Mouse (Mus musculus) neural tube, embryonic 12.5 days (tissue): ENCODE measurements around the gene Ganc. TPM values are rescaled to one million over a fixed set of nuclear protein-coding genes. Genes with fewer than 3 reads are reported as not detected.

Experiments used
- ATAC-seq: fragments of 200-750 bp; cut with Nextera tagmentation; 2 replicates; pipeline ENCODE4 v1.8.0; 2017; ENCODE audit warnings: low read depth, mild to moderate bottlenecking, moderate TSS enrichment, moderate library complexity; ENCODE audit not compliant: low FRiP score
- H3K27ac ChIP-seq: fragments of 300-500 bp; sonication (generic); 2 replicates; pipeline ENCODE4 v1.5.1; 2016
- H3K27me3 ChIP-seq: fragments of 300-500 bp; sonication (generic); replicated peaks from 2 replicates; pipeline ENCODE4 v1.6.1; 2016; ENCODE audit warnings: mild to moderate bottlenecking
- H3K36me3 ChIP-seq: fragments of 300-500 bp; sonication (generic); 2 replicates; pipeline ENCODE4 v1.6.1; 2016; ENCODE audit warnings: mild to moderate bottlenecking
- H3K4me1 ChIP-seq: fragments of 300-500 bp; sonication (generic); 2 replicates; pipeline ENCODE4 v1.6.1; 2016
- H3K4me2 ChIP-seq: fragments of 300-500 bp; sonication (generic); replicated peaks from 2 replicates; pipeline ENCODE4 v1.6.1; 2016; ENCODE audit warnings: mild to moderate bottlenecking
- H3K4me3 ChIP-seq: fragments of 300-500 bp; sonication (generic); 2 replicates; pipeline ENCODE4 v1.5.1; 2016
- H3K9ac ChIP-seq: fragments of 300-500 bp; sonication (generic); 2 replicates; pipeline ENCODE4 v1.6.1; 2016; ENCODE audit warnings: mild to moderate bottlenecking
- H3K9me3 ChIP-seq: fragments of 300-500 bp; sonication (generic); 2 replicates; pipeline ENCODE4 v1.6.1; 2016; ENCODE audit warnings: mild to moderate bottlenecking
- WGBS: fragments of 180-500 bp; shearing (Covaris S2); methylation state at CpG from one replicate; pipeline ENCODE4 v1.1.7; 2016; 5-methylcytosine and 5-hydroxymethylcytosine counted together
- polyA plus RNA-seq: library from polyadenylated mRNA; unstranded; fragments of >200 nt; fragmentation: Nextera tagmentation; extraction: Ambion mirVana; gene quantifications from 2 replicates; pipeline ENCODE4 v1.2.1, GENCODE M21; 2016

Gene Ganc
- 10.6 and 10.7 TPM in 2 replicates for polyA plus RNA-seq

- Histone ChIP-seq H3K9me3 (0 out of 2 replicates have a peak, but pooled peaks cover 4% of the 10 kb centered on the region), H3K36me3 (no peaks in the 10 kb centered on the region), H3K9ac (peak within 1 kb of the TSS; percentile 61), H3K27me3 (no peaks in the 10 kb centered on the region), H3K4me2 (peak within 1 kb of the TSS; percentile 64), H3K4me3 (peak within 1 kb of the TSS; percentile 66), H3K4me1 (peaks cover 11% of the 10 kb centered on the region), H3K27ac (peak within 1 kb of the TSS; percentile 38)
- peak; percentile 85 for ATAC-seq
- WGBS, result 1% methylated on average over 17 of the region's 17 CpGs
Measured at GRCm38 (mm10) chr2:120403653-120403985, at the start of gene Ganc. Ganc (plus strand) TSS chr2:120403896.

- WGBS, result 92% methylated on average over 1 of the region's 1 CpGs
- no peaks in the 10 kb centered on the region for H3K4me1 ChIP-seq
- H3K36me3 ChIP-seq, result peaks cover 60% of the 10 kb centered on the region
Measured at GRCm38 (mm10) chr2:120360425-120360824, 43.3 kb upstream of the Ganc start.

GRCm38 (mm10) chr2:120366501-120366900 is 37.2 kb upstream of the Ganc start:
- no peak for ATAC-seq
- Histone ChIP-seq H3K36me3 (peaks cover 67% of the 10 kb centered on the region), H3K4me2 (no peak overlapping the region), H3K27ac (no peak overlapping the region), H3K4me3 (no peak overlapping the region), H3K9ac (no peak overlapping the region), H3K9me3 (no peaks in the 10 kb centered on the region), H3K27me3 (no peaks in the 10 kb centered on the region), H3K4me1 (no peaks in the 10 kb centered on the region)
- 92% methylated on average over 3 of the region's 3 CpGs for WGBS

More at GRCm38 (mm10) chr2:120360425-120360824, 43.3 kb upstream of the Ganc start:
- no peak overlapping the region for H3K4me2 ChIP-seq
- H3K9ac ChIP-seq, result no peak overlapping the region
- ATAC-seq, result no peak
- no peak overlapping the region for H3K27ac ChIP-seq
- H3K4me3 ChIP-seq, result no peak overlapping the region
- no peaks in the 10 kb centered on the region for H3K9me3 ChIP-seq
- H3K27me3 ChIP-seq, result no peaks in the 10 kb centered on the region

- Histone ChIP-seq H3K27ac (no peak overlapping the region), H3K4me2 (no peak overlapping the region), H3K9ac (no peak overlapping the region), H3K9me3 (no peaks in the 10 kb centered on the region), H3K27me3 (no peaks in the 10 kb centered on the region), H3K36me3 (peaks cover 61% of the 10 kb centered on the region), H3K4me3 (no peak overlapping the region), H3K4me1 (no peaks in the 10 kb centered on the region)
- 96% methylated on average over 4 of the region's 4 CpGs for WGBS
- no peak for ATAC-seq
Measured at GRCm38 (mm10) chr2:120367416-120368207, 36.1 kb upstream of the Ganc start.

GRCm38 (mm10) chr2:120373858-120374257 is 29.8 kb upstream of the Ganc start:
- H3K4me2 ChIP-seq, result no peak overlapping the region
- H3K9ac ChIP-seq, result no peak overlapping the region
- H3K27ac ChIP-seq, result no peak overlapping the region
- no peaks in the 10 kb centered on the region for H3K27me3 ChIP-seq
- peaks cover 51% of the 10 kb centered on the region for H3K36me3 ChIP-seq
- H3K4me3 ChIP-seq, result no peak overlapping the region
- H3K4me1 ChIP-seq, result no peaks in the 10 kb centered on the region
- no peak for ATAC-seq
- no peaks in the 10 kb centered on the region for H3K9me3 ChIP-seq
- WGBS, result 90% methylated on average over 4 of the region's 4 CpGs

- Histone ChIP-seq H3K4me2 (no peak overlapping the region), H3K4me1 (no peaks in the 10 kb centered on the region), H3K27me3 (no peaks in the 10 kb centered on the region), H3K36me3 (peaks cover 58% of the 10 kb centered on the region), H3K9ac (no peak overlapping the region), H3K9me3 (no peaks in the 10 kb centered on the region), H3K4me3 (no peak overlapping the region), H3K27ac (no peak overlapping the region)
- no peak for ATAC-seq
- WGBS, result 88% methylated on average over 1 of the region's 1 CpGs
Measured at GRCm38 (mm10) chr2:120386264-120386663, 17.4 kb upstream of the Ganc start.

- H3K9ac ChIP-seq, result no peak overlapping the region
- H3K4me1 ChIP-seq, result no peaks in the 10 kb centered on the region
- H3K27me3 ChIP-seq, result no peaks in the 10 kb centered on the region
- no peak overlapping the region for H3K4me3 ChIP-seq
- H3K9me3 ChIP-seq, result no peaks in the 10 kb centered on the region
- H3K4me2 ChIP-seq, result no peak overlapping the region
- no peak overlapping the region for H3K27ac ChIP-seq
- no peak for ATAC-seq
- WGBS, result 96% methylated on average over 1 of the region's 1 CpGs
- peaks cover 54% of the 10 kb centered on the region for H3K36me3 ChIP-seq
Measured at GRCm38 (mm10) chr2:120387291-120387690, 16.4 kb upstream of the Ganc start.

GRCm38 (mm10) chr2:120389376-120389775 is 14.3 kb upstream of the Ganc start:
- no peak for ATAC-seq
- Histone ChIP-seq H3K4me2 (no peak overlapping the region), H3K36me3 (peaks cover 53% of the 10 kb centered on the region), H3K9me3 (no peaks in the 10 kb centered on the region), H3K4me3 (no peak overlapping the region), H3K4me1 (no peaks in the 10 kb centered on the region), H3K27me3 (no peaks in the 10 kb centered on the region), H3K27ac (no peak overlapping the region), H3K9ac (no peak overlapping the region)
- whole genome bisulfite sequencing, result 92% methylated on average over 3 of the region's 3 CpGs

- Histone ChIP-seq H3K4me3 (no peak overlapping the region), H3K4me2 (no peak overlapping the region), H3K36me3 (peaks cover 50% of the 10 kb centered on the region), H3K27me3 (no peaks in the 10 kb centered on the region), H3K27ac (no peak overlapping the region), H3K4me1 (no peaks in the 10 kb centered on the region), H3K9ac (no peak overlapping the region), H3K9me3 (no peaks in the 10 kb centered on the region)
- WGBS, result 91% methylated on average over 1 of the region's 1 CpGs
- ATAC-seq, result no peak
Measured at GRCm38 (mm10) chr2:120390934-120391333, 12.8 kb upstream of the Ganc start.

GRCm38 (mm10) chr2:120392406-120392805 is 11.3 kb upstream of the Ganc start:
- no peak for ATAC-seq
- H3K4me1 ChIP-seq, result no peaks in the 10 kb centered on the region
- H3K9ac ChIP-seq, result no peak overlapping the region
- no peaks in the 10 kb centered on the region for H3K27me3 ChIP-seq
- no peak overlapping the region for H3K4me2 ChIP-seq
- no peaks in the 10 kb centered on the region for H3K9me3 ChIP-seq
- H3K36me3 ChIP-seq, result peaks cover 59% of the 10 kb centered on the region
- H3K4me3 ChIP-seq, result no peak overlapping the region
- H3K27ac ChIP-seq, result no peak overlapping the region

GRCm38 (mm10) chr2:120397951-120398350 is 5.7 kb upstream of the Ganc start:
- H3K9ac ChIP-seq, result no peak overlapping the region
- peaks cover 25% of the 10 kb centered on the region for H3K36me3 ChIP-seq
- no peaks in the 10 kb centered on the region for H3K27me3 ChIP-seq
- no peak for ATAC-seq
- no peaks in the 10 kb centered on the region for H3K9me3 ChIP-seq
- no peak overlapping the region for H3K4me2 ChIP-seq
- H3K4me3 ChIP-seq, result no peak overlapping the region
- WGBS, result 88% methylated on average over 1 of the region's 1 CpGs
- peaks cover 4% of the 10 kb centered on the region for H3K4me1 ChIP-seq
- H3K27ac ChIP-seq, result no peak overlapping the region

GRCm38 (mm10) chr2:120402813-120403212 is 883 bp upstream of the Ganc start:
- H3K4me1 ChIP-seq, result peaks cover 11% of the 10 kb centered on the region
- no peaks in the 10 kb centered on the region for H3K9me3 ChIP-seq
- no peak overlapping the region for H3K9ac ChIP-seq
- H3K4me2 ChIP-seq, result peak overlapping the region; percentile 64
- 63% methylated on average over 3 of the region's 3 CpGs for WGBS
- no peak overlapping the region for H3K4me3 ChIP-seq
- no peaks in the 10 kb centered on the region for H3K27me3 ChIP-seq
- H3K36me3 ChIP-seq, result no peaks in the 10 kb centered on the region
- no peak overlapping the region for H3K27ac ChIP-seq
- ATAC-seq, result no peak
